Mouse (Mus musculus) neural tube, embryonic 14.5 days (tissue): ENCODE results near the gene Gls. TPM values are rescaled to one million over a fixed set of nuclear protein-coding genes. Genes with fewer than 3 reads are reported as not detected.

Experiments used
- ATAC-seq: fragments of 200-750 bp; cut with Nextera tagmentation; 2 replicates; pipeline ENCODE4 v1.8.0; 2017; ENCODE audit warnings: low read depth, mild to moderate bottlenecking, moderate TSS enrichment, moderate library complexity
- H3K27ac ChIP-seq: fragments of 300-500 bp; sonication (generic); 2 replicates; pipeline ENCODE4 v1.5.1; 2014; ENCODE audit warnings: low read depth, mild to moderate bottlenecking, control low read depth, low read length, moderate library complexity, mixed read lengths
- H3K27me3 ChIP-seq: fragments of 300-500 bp; sonication (generic); 2 replicates; pipeline ENCODE4 v1.6.1; 2014; ENCODE audit warnings: low read length; ENCODE audit not compliant: control insufficient read depth, insufficient read depth
- H3K36me3 ChIP-seq: fragments of 300-500 bp; sonication (generic); 2 replicates; pipeline ENCODE4 v1.6.1; 2014; ENCODE audit warnings: low read length, mixed read lengths; ENCODE audit not compliant: control insufficient read depth, insufficient read depth
- H3K4me1 ChIP-seq: fragments of 300-500 bp; sonication (generic); 2 replicates; pipeline ENCODE4 v1.6.1; 2014; ENCODE audit warnings: low read length; ENCODE audit not compliant: control insufficient read depth, insufficient read depth
- H3K4me2 ChIP-seq: fragments of 300-500 bp; sonication (generic); 2 replicates; pipeline ENCODE4 v1.6.1; 2014; ENCODE audit warnings: mild to moderate bottlenecking, low read depth, low read length, control low read depth
- H3K4me3 ChIP-seq: fragments of 300-500 bp; sonication (generic); 2 replicates; pipeline ENCODE4 v1.5.1; 2014; ENCODE audit warnings: low read depth, low read length, control low read depth, mixed read lengths
- H3K9ac ChIP-seq: fragments of 300-500 bp; sonication (generic); replicated peaks from 2 replicates; pipeline ENCODE4 v1.6.1; 2014; ENCODE audit warnings: low read depth, mild to moderate bottlenecking, control low read depth, low read length, mixed read lengths
- H3K9me3 ChIP-seq: fragments of 300-500 bp; sonication (generic); 2 replicates; pipeline ENCODE4 v1.6.1; 2016; ENCODE audit warnings: low read length; ENCODE audit not compliant: control insufficient read depth
- WGBS: fragments of 180-500 bp; shearing (Covaris S2); extraction: QIAGEN DNeasy Blood & Tissue Kit; methylation state at CpG from one replicate; pipeline ENCODE4 v1.1.7; 2014; 5-methylcytosine and 5-hydroxymethylcytosine counted together
- polyA plus RNA-seq: library from polyadenylated mRNA; unstranded; fragments of >200 nt; fragmentation: Nextera tagmentation; extraction: Ambion mirVana; gene quantifications from 2 replicates; pipeline ENCODE4 v1.2.1, GENCODE M21; 2014

The Gls gene
- polyA plus RNA-seq, 1 experiment from 2014 or later = 74.1 TPM

GRCm38 (mm10) chr1:52113666-52114069 lies 119.4 kb downstream of the Gls start:
- WGBS = under 1% methylated on average over 32 of the region's 32 CpGs
- Histone ChIP-seq H3K4me1 (no peaks in the 10 kb centered on the region), H3K4me2 (peak overlapping the region; percentile 51), H3K9me3 (no peaks in the 10 kb centered on the region), H3K4me3 (peak overlapping the region; percentile 20), H3K36me3 (no peaks in the 10 kb centered on the region), H3K27ac (peak overlapping the region; percentile 85), H3K27me3 (no peaks in the 10 kb centered on the region), H3K9ac (peak overlapping the region; percentile 37; the same call in 1 of the 2 replicates)
- peak; percentile 96 for ATAC-seq

Other genes starting within 250 kb of the Gls start
- gene Stat4, start 246.1 kb downstream of the Gls start, polyA plus RNA-seq = 0.24 and 0.28 TPM in 2 replicates
- 13.1 and 18.3 TPM in 2 replicates for gene Stat1, start 113.8 kb downstream of the Gls start, polyA plus RNA-seq